Mouse (Mus musculus) Patski (cell line): Measurements from ENCODE around the gene Smad6. TPM values are rescaled to one million over a fixed set of nuclear protein-coding genes. Genes with fewer than 3 reads are reported as not detected.

Experiments
- ATAC-seq: fragments of 100-300 bp; one replicate; pipeline ENCODE4 v1.8.0; 2021
- CTCF ChIA-PET: fragments of 350-600 bp; sonication (Branson Sonifier 250); formaldehyde crosslinking; loops from one replicate; lab custom pipeline; 2022; ENCODE audit warnings: inconsistent platforms; lab: Charles Lee
- POLR2A ChIA-PET: fragments of 350-600 bp; sonication (Branson Sonifier 250); formaldehyde crosslinking; loops from one replicate; lab custom pipeline; 2022; ENCODE audit warnings: antibody characterized with exemption, inconsistent platforms; lab: Charles Lee
- DNase-seq: peaks from one replicate; pipeline ENCODE4 v3.0.0-alpha.2; 2011; ENCODE audit warnings: low read depth, low spot score
- H3K27me3 ChIP-seq: fragments of 371-371 bp; one replicate; pipeline ENCODE4 v1.5.1; 2021
- CTCF ChIP-seq: fragments of 100-300 bp; IDR thresholded peaks from one replicate; pipeline ENCODE4 v1.5.1; 2021
- in situ Hi-C: fragments of 300-500 bp; cut with MboI; formaldehyde crosslinking; loops from 3 replicates; pipeline ENCODE4 v1.11.1; 2018; ENCODE audit warnings: low pct_unique_long_range_greater_than_20kb, mixed read lengths
- polyA plus RNA-seq: library from polyadenylated mRNA; unstranded; gene quantifications from one replicate; pipeline ENCODE4 v1.2.3, GENCODE M21; 2021

Gene Smad6
- polyA plus RNA-seq, 1 experiment from 2014 or later: 28.2 TPM

DNA sequence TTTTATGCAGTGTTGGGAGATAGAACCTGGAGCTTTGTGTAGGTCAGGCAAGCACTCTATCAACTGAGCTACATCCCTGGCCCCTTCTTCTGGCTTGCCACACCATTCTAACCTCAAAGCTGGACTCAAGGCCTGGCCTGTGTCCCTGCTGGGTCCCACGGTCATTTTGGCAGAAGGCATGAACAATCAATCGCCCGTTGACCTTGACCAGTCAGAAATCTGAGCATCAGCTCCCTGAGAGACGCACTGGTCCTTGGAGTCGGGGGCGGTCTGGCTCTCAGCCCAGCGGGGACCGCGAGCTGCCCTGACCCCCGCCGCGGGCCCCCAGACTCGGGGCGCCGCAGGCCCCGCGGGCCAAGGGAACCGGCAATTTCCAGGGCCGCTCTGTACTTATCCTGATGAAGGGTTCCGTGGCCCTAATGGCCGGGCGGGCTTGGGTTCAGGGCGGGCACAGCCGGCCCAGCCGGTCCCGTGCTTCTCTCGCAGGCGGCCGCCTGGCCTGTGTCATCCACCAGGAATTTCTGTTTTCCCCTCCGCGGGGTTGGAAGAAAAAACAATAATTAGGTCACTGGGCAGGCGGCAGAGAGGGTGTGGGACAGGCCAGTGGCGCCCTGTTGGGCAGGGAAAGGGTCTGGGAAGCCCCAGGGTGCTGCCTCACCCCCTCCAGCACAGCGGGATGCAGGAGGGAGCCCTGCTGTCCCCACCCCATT lies 94.4 kb downstream of the Smad6 start:
- peak; percentile 77 for ATAC-seq
- POLR2A ChIA-PET: interaction anchor here (0.6 to 1.6 kb wide), 6 partner anchors 14 to 90 kb away, joined by 3 to 5 read pairs (median 4); no protein-coding TSS in a partner anchor
- TF ChIP-seq CTCF: no peak
- H3K27me3 ChIP-seq: no peaks in the 10 kb centered on the region
- CTCF ChIA-PET: interaction anchor here (1.0 to 3.6 kb wide), 4 partner anchors 11 to 98 kb away, joined by 3 to 21 read pairs (median 4); no protein-coding TSS in a partner anchor
- in situ Hi-C loops: no loop called here
- peak; percentile 75 for DNase-seq

DNA sequence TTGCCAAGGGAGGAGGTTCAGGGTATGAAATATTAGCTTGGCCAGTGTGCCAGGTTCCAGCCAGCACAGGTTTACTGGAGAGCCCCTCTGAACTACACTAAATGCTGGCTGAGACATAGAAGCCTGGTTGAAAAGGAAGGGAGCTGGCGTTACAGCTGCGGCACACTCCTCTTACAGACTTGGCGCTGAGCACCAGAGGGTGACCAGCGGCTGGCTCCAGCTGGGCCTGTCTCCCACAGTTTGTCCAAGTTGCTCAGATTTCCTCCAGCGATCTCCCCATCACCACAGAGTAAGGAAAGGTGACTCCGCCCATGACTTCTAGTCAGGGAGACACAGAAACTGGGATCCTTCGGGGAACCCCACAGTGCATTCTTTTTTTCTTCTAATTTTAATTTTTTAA lies 95.5 kb downstream of the Smad6 start:
- ChIA-PET POLR2A (no interaction called here), CTCF (interaction anchor here (0.7 to 3.6 kb wide), 7 partner anchors 10 to 161 kb away, joined by 3 to 21 read pairs (median 4); no protein-coding TSS in a partner anchor)
- ATAC-seq (no peak), DNase-seq (peak; percentile 27)
- in situ Hi-C loops: no loop called here
- no peaks in the 10 kb centered on the region for H3K27me3 ChIP-seq
- TF ChIP-seq CTCF: no peak

DNA sequence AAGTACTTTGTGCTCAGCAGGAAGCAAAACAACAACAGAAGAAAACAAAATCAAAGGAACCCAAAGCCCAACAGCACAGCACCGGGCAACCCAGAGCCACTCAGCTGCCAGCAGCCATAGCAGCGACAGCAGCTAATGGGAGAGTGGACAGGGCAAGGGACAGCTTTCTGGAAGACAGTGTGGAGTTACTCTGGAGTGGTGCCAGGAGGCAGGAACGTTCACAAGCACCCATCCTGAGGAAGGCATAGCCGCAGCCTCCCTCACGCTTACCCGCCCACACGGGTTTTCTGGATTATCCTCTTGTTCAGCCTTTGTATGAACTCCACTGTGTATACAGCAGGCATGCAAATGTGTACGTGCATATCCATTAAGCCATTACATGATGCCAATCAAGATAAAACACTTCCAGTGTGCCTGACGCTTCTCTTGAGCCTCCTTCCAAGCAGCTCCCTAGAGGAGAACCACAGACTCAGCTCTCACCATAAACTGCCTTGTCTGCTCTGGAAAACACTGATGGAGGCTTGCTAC lies 98.6 kb downstream of the Smad6 start:
- no peak for TF ChIP-seq CTCF
- ChIA-PET POLR2A (no interaction called here), CTCF (interaction anchor here (1.3 kb wide), 1 partner anchor 164 kb away, joined by 4 read pairs; no protein-coding TSS in a partner anchor)
- in situ Hi-C loops: loop anchor here (5.0 kb wide), 1 partner anchor 34 kb away; no protein-coding TSS in a partner anchor
- ATAC-seq (no peak), DNase-seq (no peak)
- no peaks in the 10 kb centered on the region for H3K27me3 ChIP-seq

DNA sequence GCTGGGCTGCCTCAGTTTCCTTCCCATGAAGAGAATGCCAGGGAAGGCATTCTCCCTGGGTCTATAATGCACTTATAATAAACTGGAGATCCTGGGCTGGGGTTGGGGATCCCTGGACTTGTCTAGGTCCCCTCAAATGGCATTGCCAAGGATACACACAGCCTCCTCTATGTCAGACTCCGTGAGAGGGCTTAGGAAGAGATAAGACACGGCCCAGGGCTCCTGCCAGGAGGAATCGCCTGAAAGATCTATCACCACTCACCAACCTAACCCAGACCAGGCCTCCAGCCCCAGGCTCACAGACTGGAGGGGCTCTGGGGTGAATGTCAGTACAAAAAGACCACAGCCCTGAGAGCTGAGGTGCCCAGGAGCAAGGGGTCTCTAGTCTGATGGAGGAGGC lies 102.2 kb downstream of the Smad6 start:
- ChIA-PET POLR2A (no interaction called here), CTCF (interaction anchor here (1.9 kb wide), 1 partner anchor 168 kb away, joined by 6 read pairs; no protein-coding TSS in a partner anchor)
- in situ Hi-C loops: loop anchor here (5.0 kb wide), 3 partner anchors 38 to 178 kb away; no protein-coding TSS in a partner anchor
- no peaks in the 10 kb centered on the region for H3K27me3 ChIP-seq
- no peak for TF ChIP-seq CTCF
- DNase-seq: no peak
- no peak for ATAC-seq

DNA sequence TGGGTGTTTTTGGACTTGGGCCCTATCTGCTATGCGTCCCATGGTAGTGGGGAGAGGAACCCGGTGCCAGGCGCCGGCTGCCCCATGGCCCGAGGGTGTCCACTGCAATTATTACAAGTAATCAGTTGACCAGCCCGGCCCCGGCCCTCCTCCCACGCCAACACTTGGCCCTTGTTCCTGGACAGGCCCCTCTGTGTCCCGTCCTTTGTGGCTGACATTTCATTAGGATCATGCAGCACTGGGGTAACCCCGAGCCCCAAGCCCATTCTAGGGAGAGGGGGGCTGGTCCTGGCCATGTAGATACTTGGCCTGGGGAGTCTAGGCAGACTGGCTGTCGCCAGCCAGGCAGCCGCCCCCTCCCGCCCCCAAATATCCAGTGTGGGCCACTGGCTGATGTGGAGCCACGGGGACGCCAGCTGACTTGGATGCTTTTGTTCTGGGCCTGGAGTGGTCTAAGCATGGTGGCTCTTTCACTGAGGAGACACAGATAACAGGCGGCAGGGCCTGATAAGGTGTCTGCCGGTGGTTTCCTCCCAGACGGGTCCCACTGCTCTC lies 102.8 kb downstream of the Smad6 start:
- ChIA-PET POLR2A (no interaction called here), CTCF (interaction anchor here (0.6 to 1.9 kb wide), 6 partner anchors 9 to 168 kb away, joined by 3 to 7 read pairs (median 4); no protein-coding TSS in a partner anchor)
- H3K27me3 ChIP-seq: no peaks in the 10 kb centered on the region
- TF ChIP-seq CTCF: no peak
- no peak for DNase-seq
- in situ Hi-C loops: loop anchor here (5.0 kb wide), 2 partner anchors 98 to 178 kb away; no protein-coding TSS in a partner anchor
- ATAC-seq: no peak

DNA sequence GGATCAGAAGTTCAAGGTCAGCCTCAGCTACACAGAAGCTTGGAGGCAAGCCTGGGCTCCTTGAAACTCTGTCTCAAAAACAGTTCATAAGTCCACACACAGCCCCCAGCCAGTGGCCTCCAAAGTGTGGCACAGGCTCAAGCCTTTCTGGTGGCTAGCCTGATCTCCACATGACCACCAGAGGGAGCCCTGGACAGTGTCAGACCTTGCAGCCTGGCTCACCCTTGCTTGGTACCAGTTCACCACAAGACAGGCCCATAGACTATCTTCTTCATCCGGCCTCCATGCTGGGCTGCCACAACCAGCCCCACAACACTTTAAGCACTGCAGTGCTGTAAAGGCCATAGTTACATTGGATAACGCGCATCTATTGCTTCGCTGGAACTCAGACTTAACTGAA lies 103.6 kb downstream of the Smad6 start:
- DNase-seq (no peak), ATAC-seq (no peak)
- CTCF ChIA-PET: interaction anchor here (0.6 to 3.8 kb wide), 8 partner anchors 8 to 182 kb away, joined by 3 to 24 read pairs (median 4); no protein-coding TSS in a partner anchor
- TF ChIP-seq CTCF: no peak
- H3K27me3 ChIP-seq: no peaks in the 10 kb centered on the region
- POLR2A ChIA-PET: interaction anchor here (0.6 to 1.0 kb wide), 2 partner anchors 15 to 26 kb away, joined by 3 read pairs; no protein-coding TSS in a partner anchor
- in situ Hi-C loops: loop anchor here (5.0 kb wide), 2 partner anchors 99 to 179 kb away; no protein-coding TSS in a partner anchor

DNA sequence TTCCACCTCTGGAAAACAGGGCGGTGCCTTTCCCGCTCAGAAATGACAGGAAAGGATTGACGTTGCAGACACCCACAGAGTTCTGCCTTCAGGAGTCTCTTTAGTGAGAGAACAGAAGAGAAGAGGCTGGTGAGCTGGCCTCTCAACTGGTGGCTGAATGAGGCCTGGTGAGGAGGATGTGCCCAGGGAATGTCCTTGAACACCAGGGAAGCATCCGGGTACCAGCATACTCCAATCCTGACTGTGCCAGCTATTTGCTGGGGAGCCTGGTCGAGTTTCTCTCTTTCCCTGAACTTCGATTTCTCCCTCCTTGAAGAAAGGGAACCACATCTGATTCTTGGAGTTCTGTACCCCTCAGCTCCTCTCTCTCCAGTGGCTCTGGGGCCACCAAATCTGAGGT lies 105.4 kb downstream of the Smad6 start:
- ATAC-seq (no peak), DNase-seq (no peak)
- in situ Hi-C loops: loop anchor here (5.0 kb wide), 2 partner anchors 101 to 181 kb away; no protein-coding TSS in a partner anchor
- no peak for TF ChIP-seq CTCF
- POLR2A ChIA-PET: interaction anchor here (0.6 to 1.0 kb wide), 3 partner anchors 9 to 104 kb away, joined by 3 to 4 read pairs (median 3); no protein-coding TSS in a partner anchor
- CTCF ChIA-PET: interaction anchor here (0.7 to 3.8 kb wide), 19 partner anchors 10 to 191 kb away, joined by 3 to 24 read pairs (median 4); partner anchors contain the start of gene Smad6
- no peaks in the 10 kb centered on the region for H3K27me3 ChIP-seq

DNA sequence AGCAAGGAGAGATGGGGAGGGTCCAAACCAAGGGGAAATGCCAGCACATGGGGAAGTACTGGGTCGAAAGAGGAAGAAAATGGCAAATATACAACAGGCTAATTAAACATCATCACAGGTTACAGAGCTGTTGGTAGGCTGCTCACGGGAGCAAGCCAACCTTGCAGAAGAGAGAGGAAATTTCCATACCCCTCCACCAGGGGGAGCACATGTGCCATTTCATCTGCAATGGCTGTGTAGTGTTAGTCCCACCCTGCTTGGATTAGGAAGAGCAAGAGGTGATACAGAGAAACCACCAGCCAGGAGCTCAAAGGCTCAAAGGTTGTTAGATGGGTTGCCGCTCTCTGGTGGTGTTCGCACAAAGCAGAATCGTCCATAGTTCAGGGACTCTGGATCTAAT lies 105.9 kb downstream of the Smad6 start:
- peak; percentile 45 for ATAC-seq
- H3K27me3 ChIP-seq: no peaks in the 10 kb centered on the region
- in situ Hi-C loops: loop anchor here (5.0 kb wide), 2 partner anchors 101 to 181 kb away; no protein-coding TSS in a partner anchor
- TF ChIP-seq CTCF: peak; percentile 75
- POLR2A ChIA-PET: interaction anchor here (0.6 to 1.0 kb wide), 3 partner anchors 28 to 105 kb away, joined by 3 to 7 read pairs (median 3); no protein-coding TSS in a partner anchor
- CTCF ChIA-PET: interaction anchor here (0.7 to 3.8 kb wide), 19 partner anchors 10 to 191 kb away, joined by 3 to 24 read pairs (median 4); partner anchors contain the start of gene Smad6
- DNase-seq: no peak

DNA sequence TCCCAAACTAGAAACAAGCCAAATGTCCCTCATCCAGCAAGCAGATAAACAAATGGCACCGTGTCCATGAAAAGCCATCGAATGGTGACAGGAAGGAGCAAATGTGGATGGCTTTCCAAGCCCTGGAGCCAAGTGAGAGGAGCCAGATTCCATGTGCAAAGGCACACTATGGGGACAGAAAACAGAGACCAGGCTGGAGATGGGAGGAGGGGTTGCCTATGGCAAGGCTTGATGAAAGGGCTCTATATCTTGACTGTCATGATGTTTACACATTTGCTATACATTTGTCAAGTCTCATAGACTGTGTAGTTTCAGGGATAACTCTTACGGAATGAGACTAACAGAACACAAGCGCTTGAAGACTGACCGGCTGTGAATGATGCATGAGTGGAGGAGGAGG lies 106.9 kb downstream of the Smad6 start:
- ChIA-PET CTCF (interaction anchor here (3.8 kb wide), 1 partner anchor 185 kb away, joined by 24 read pairs; no protein-coding TSS in a partner anchor), POLR2A (no interaction called here)
- in situ Hi-C loops: loop anchor here (5.0 kb wide), 2 partner anchors 102 to 182 kb away; no protein-coding TSS in a partner anchor
- H3K27me3 ChIP-seq: no peaks in the 10 kb centered on the region
- DNase-seq: no peak
- TF ChIP-seq CTCF: no peak
- ATAC-seq: no peak
